Mouse (Mus musculus) stomach, postnatal 0 days (tissue): ENCODE measurements around the gene Pm20d1.

Experiments used
- CTCF ChIP-seq: IDR thresholded peaks from 2 replicates; pipeline ENCODE4 v1.5.1; 2016; ENCODE audit warnings: antibody characterized with exemption, low read depth, mild to moderate bottlenecking, moderate library complexity
- EP300 ChIP-seq: optimal IDR thresholded peaks from 2 replicates; pipeline ENCODE3; 2016; ENCODE audit warnings: antibody characterized with exemption

DNA sequence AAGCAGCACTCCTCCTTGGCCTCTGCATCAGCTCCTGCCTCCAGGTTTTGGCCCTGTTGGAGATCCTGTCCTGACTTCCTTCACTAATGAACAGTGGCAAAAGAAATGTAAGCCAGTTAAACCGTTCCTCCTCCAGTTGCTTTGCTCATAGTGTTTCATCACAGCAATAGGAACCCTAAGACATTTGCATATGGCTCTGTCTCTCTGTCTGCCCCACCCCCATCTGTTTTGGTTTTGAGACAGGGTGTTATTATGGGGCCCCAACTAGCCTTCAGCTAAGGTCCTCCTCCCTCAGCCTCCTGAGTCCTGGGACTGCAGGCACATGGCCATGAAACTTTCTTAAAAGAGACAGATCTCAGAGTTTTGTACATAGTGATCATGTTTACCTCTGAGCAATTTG, 2.8 kb downstream of the Pm20d1 start:
- TF ChIP-seq CTCF (no peak), EP300 (no peak)
